Mouse (Mus musculus): Measurements from ENCODE around the gene Dmbt1.

DNA sequence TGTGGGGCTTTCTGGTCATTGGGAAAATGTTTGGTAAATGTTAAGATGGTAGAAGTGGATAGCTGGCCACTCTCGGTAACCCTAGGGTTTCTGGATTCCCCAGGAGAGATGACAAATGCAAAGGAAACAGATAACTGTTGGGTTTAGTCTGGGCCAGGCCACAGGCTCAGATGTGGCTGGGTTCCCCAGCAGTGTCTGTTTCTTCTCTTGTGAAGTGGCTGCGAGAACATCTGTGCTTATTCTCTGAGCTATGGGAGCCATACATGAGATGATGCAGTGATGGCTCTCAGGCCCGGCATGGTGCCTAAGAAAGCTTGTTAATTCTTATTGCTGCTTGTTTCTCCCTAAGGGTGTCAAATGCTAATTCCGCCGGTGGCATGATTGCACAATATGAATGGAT, 27.8 kb upstream of the Dmbt1 start:
- TF ChIP-seq GATA1 (IDR thresholded peaks at IDR 0.05; ENCODE audit: borderline replicate concordance, low read length), result no peak
- TF ChIP-seq FLI1 (IDR thresholded peaks at IDR 0.05; ENCODE audit: low read length), result no peak
